Mouse (Mus musculus): ENCODE measurements around the gene Fgr. TPM values are rescaled to one million over a fixed set of nuclear protein-coding genes. Genes with fewer than 3 reads are reported as not detected.
"Not testable (repeated sequence)": the region's sequence is repeated elsewhere in the genome, so short reads cannot be mapped to it uniquely, and the experiment has no call there.

Fgr gene
- not detected in 2 replicates for polyA plus RNA-seq (2014; fragmentation: Nextera tagmentation; extraction: Ambion mirVana)

- H3K4me3 ChIP-seq (ENCODE audit: low read depth, low read length) = no peak within 1 kb of the TSS
- peak within 1 kb of the TSS; percentile 39 for H3K4me2 ChIP-seq
- ATAC-seq (ENCODE audit: low FRiP score) (no peak), DNase-seq (ENCODE audit: low spot score, missing footprints) (no peak)
- H3K27me3 ChIP-seq (ENCODE audit: control insufficient read depth, insufficient read depth, low read length) = peaks cover 27% of the 10 kb centered on the region
- H3K4me1 ChIP-seq (ENCODE audit: control insufficient read depth, insufficient read depth, low read length) = peaks cover 18% of the 10 kb centered on the region
- no peaks in the 10 kb centered on the region for H3K36me3 ChIP-seq (ENCODE audit: control insufficient read depth, insufficient read depth, low read length)
- 5% methylated on average over 21 of the region's 21 CpGs for WGBS
- H3K9ac ChIP-seq (ENCODE audit: low read length) = peak within 1 kb of the TSS; percentile 20; the same call in 1 of the 2 replicates
- H3K9me3 ChIP-seq (ENCODE audit: control insufficient read depth, low read length) = no peaks in the 10 kb centered on the region
- H3K27ac ChIP-seq (ENCODE audit: low read depth, low read length) = no peak within 1 kb of the TSS
Observed at GRCm38 (mm10) chr4:132973814-132974398, at the start of gene Fgr. Gene Fgr, plus strand, starts transcription at chr4:132974095.

GRCm38 (mm10) chr4:132926520-132926919 lies 47.4 kb upstream of the Fgr start:
- H3K4me2 ChIP-seq; H3K4me3 ChIP-seq (ENCODE audit: low read depth, low read length); H3K9ac ChIP-seq (ENCODE audit: low read length); H3K27me3 ChIP-seq (ENCODE audit: control insufficient read depth, insufficient read depth, low read length); H3K36me3 ChIP-seq (ENCODE audit: control insufficient read depth, insufficient read depth, low read length); ATAC-seq (ENCODE audit: low FRiP score); DNase-seq (ENCODE audit: low spot score, missing footprints); H3K27ac ChIP-seq (ENCODE audit: low read depth, low read length); H3K9me3 ChIP-seq (ENCODE audit: control insufficient read depth, low read length); H3K4me1 ChIP-seq (ENCODE audit: control insufficient read depth, insufficient read depth, low read length): not testable (repeated sequence)
- 72% methylated on average over 2 of the region's 2 CpGs for WGBS

DNA sequence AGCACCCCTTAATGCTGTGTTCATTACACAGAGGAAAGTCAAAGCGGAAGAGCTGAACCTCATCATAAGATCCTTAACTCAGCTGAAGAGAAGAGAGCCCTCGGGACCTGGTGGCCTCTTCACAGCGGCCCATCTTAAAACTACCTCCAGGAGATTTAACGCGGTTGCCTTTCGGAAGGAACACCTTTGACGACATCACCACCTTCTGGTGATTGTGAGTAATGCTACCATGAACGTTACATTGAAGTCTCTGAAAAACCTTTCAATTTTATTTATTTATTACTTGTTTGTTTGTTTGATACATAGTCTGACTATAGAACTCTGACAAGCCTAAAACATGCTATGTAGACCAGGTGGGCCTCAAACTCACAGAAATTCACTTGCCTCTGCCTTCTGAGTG lies 43.1 kb upstream of the Fgr start:
- no peaks in the 10 kb centered on the region for H3K9me3 ChIP-seq (ENCODE audit: control insufficient read depth, low read length)
- no peaks in the 10 kb centered on the region for H3K36me3 ChIP-seq (ENCODE audit: control insufficient read depth, insufficient read depth, low read length)
- 7% methylated on average over 8 of the region's 8 CpGs for WGBS
- no peak overlapping the region for H3K9ac ChIP-seq (ENCODE audit: low read length)
- DNase-seq (ENCODE audit: low spot score, missing footprints) (peak; percentile 92), ATAC-seq (ENCODE audit: low FRiP score) (no peak)
- H3K27me3 ChIP-seq (ENCODE audit: control insufficient read depth, insufficient read depth, low read length) = no peaks in the 10 kb centered on the region
- no peak overlapping the region for H3K4me3 ChIP-seq (ENCODE audit: low read depth, low read length)
- H3K27ac ChIP-seq (ENCODE audit: low read depth, low read length) = no peak overlapping the region
- peaks cover 4% of the 10 kb centered on the region for H3K4me1 ChIP-seq (ENCODE audit: control insufficient read depth, insufficient read depth, low read length)
- no peak overlapping the region for H3K4me2 ChIP-seq

- Histone ChIP-seq H3K27me3 (ENCODE audit: control insufficient read depth, insufficient read depth, low read length) (no peaks in the 10 kb centered on the region), H3K4me3 (ENCODE audit: low read depth, low read length) (no peak overlapping the region), H3K36me3 (ENCODE audit: control insufficient read depth, insufficient read depth, low read length) (no peaks in the 10 kb centered on the region), H3K4me2 (no peak overlapping the region), H3K27ac (ENCODE audit: low read depth, low read length) (no peak overlapping the region), H3K9ac (ENCODE audit: low read length) (no peak overlapping the region), H3K9me3 (ENCODE audit: control insufficient read depth, low read length) (no peaks in the 10 kb centered on the region), H3K4me1 (ENCODE audit: control insufficient read depth, insufficient read depth, low read length) (peaks cover 4% of the 10 kb centered on the region)
- ATAC-seq (ENCODE audit: low FRiP score) (no peak), DNase-seq (ENCODE audit: low spot score, missing footprints) (no peak)
- 84% methylated on average over 4 of the region's 4 CpGs for WGBS
Observed at GRCm38 (mm10) chr4:132932752-132933404, 41.0 kb upstream of the Fgr start.

GRCm38 (mm10) chr4:132934639-132935038 lies 39.3 kb upstream of the Fgr start:
- Histone ChIP-seq H3K9me3 (ENCODE audit: control insufficient read depth, low read length) (no peaks in the 10 kb centered on the region), H3K4me1 (ENCODE audit: control insufficient read depth, insufficient read depth, low read length) (peaks cover 4% of the 10 kb centered on the region), H3K4me3 (ENCODE audit: low read depth, low read length) (no peak overlapping the region), H3K27ac (ENCODE audit: low read depth, low read length) (no peak overlapping the region), H3K36me3 (ENCODE audit: control insufficient read depth, insufficient read depth, low read length) (no peaks in the 10 kb centered on the region), H3K27me3 (ENCODE audit: control insufficient read depth, insufficient read depth, low read length) (no peaks in the 10 kb centered on the region), H3K9ac (ENCODE audit: low read length) (no peak overlapping the region), H3K4me2 (no peak overlapping the region)
- DNase-seq (ENCODE audit: low spot score, missing footprints) = peak; percentile 90
- WGBS = 19% methylated on average over 7 of the region's 7 CpGs
- 0 out of 2 replicates have a peak, but pooled peaks have one; percentile 27 for ATAC-seq (ENCODE audit: low FRiP score)

- peaks cover 4% of the 10 kb centered on the region for H3K4me1 ChIP-seq (ENCODE audit: control insufficient read depth, insufficient read depth, low read length)
- H3K9me3 ChIP-seq (ENCODE audit: control insufficient read depth, low read length) = no peaks in the 10 kb centered on the region
- WGBS = 64% methylated on average over 12 of the region's 12 CpGs
- no peaks in the 10 kb centered on the region for H3K36me3 ChIP-seq (ENCODE audit: control insufficient read depth, insufficient read depth, low read length)
- H3K4me2 ChIP-seq = 0 out of 2 replicates have a peak overlapping the region, but pooled peaks have one; percentile 6
- no peak overlapping the region for H3K9ac ChIP-seq (ENCODE audit: low read length)
- H3K27me3 ChIP-seq (ENCODE audit: control insufficient read depth, insufficient read depth, low read length) = 0 out of 2 replicates have a peak, but pooled peaks cover 2% of the 10 kb centered on the region
- H3K27ac ChIP-seq (ENCODE audit: low read depth, low read length) = peak overlapping the region; percentile 44
- DNase-seq (ENCODE audit: low spot score, missing footprints) = no peak
- H3K4me3 ChIP-seq (ENCODE audit: low read depth, low read length) = no peak overlapping the region
- no peak for ATAC-seq (ENCODE audit: low FRiP score)
Observed at GRCm38 (mm10) chr4:132938181-132938941, 35.5 kb upstream of the Fgr start.

GRCm38 (mm10) chr4:132939421-132940127 lies 34.3 kb upstream of the Fgr start:
- H3K27me3 ChIP-seq (ENCODE audit: control insufficient read depth, insufficient read depth, low read length) = 0 out of 2 replicates have a peak, but pooled peaks cover 2% of the 10 kb centered on the region
- H3K4me1 ChIP-seq (ENCODE audit: control insufficient read depth, insufficient read depth, low read length) = peaks cover 3% of the 10 kb centered on the region
- no peak overlapping the region for H3K4me2 ChIP-seq
- ATAC-seq (ENCODE audit: low FRiP score) (0 out of 2 replicates have a peak, but pooled peaks have one; percentile 46), DNase-seq (ENCODE audit: low spot score, missing footprints) (peak; percentile 99)
- no peaks in the 10 kb centered on the region for H3K36me3 ChIP-seq (ENCODE audit: control insufficient read depth, insufficient read depth, low read length)
- no peak overlapping the region for H3K9ac ChIP-seq (ENCODE audit: low read length)
- no peak overlapping the region for H3K27ac ChIP-seq (ENCODE audit: low read depth, low read length)
- WGBS = 26% methylated on average over 22 of the region's 22 CpGs
- H3K9me3 ChIP-seq (ENCODE audit: control insufficient read depth, low read length) = no peaks in the 10 kb centered on the region
- no peak overlapping the region for H3K4me3 ChIP-seq (ENCODE audit: low read depth, low read length)

DNA sequence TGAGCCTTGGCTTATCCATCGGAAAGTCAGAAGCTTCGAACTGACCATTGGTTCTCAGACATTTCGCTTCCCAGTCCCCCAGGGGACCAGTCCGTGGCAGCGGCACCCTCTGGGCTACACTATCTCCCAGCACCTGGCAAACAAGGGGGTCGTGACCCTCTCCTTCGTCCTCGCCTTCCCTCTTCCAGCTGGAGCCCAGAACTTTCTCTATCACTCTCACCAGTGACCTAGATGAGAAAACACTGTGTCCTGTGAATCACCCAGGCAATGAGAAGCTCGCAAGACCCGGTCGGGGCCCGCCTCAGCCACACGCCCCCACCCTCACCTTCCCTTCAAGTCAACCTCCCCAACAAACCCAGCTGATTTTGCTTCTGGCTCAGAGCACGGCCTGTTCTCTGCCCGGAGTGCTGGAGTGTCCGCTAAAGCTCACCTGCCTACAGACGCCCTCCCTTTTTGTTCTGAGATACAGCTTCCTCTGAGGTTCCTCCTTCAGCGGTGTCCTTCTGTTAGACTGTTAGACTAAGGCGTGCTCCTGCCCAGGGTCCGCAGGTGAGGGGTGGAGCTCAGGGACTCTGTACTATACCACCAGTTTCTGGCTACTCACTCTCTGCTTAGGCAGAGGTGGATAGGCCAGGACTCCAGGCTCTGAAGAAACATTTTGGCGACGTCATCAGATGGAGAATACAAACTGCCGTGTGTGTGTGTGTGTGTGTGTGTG lies 32.7 kb upstream of the Fgr start:
- Histone ChIP-seq H3K36me3 (ENCODE audit: control insufficient read depth, insufficient read depth, low read length) (no peaks in the 10 kb centered on the region), H3K9me3 (ENCODE audit: control insufficient read depth, low read length) (no peaks in the 10 kb centered on the region), H3K27me3 (ENCODE audit: control insufficient read depth, insufficient read depth, low read length) (0 out of 2 replicates have a peak, but pooled peaks cover 2% of the 10 kb centered on the region), H3K4me2 (no peak overlapping the region), H3K4me3 (ENCODE audit: low read depth, low read length) (no peak overlapping the region), H3K9ac (ENCODE audit: low read length) (no peak overlapping the region), H3K4me1 (ENCODE audit: control insufficient read depth, insufficient read depth, low read length) (peaks cover 5% of the 10 kb centered on the region), H3K27ac (ENCODE audit: low read depth, low read length) (no peak overlapping the region)
- no peak for ATAC-seq (ENCODE audit: low FRiP score)
- 57% methylated on average over 23 of the region's 23 CpGs for WGBS
- DNase-seq (ENCODE audit: low spot score, missing footprints) = no peak
